Mouse (Mus musculus): ENCODE results near the gene Rfx3. TPM values are rescaled to one million over a fixed set of nuclear protein-coding genes. Genes with fewer than 3 reads are reported as not detected.

Gene Rfx3
- polyA plus RNA-seq (2017; shearing (Covaris generic)) = 7.6 TPM

GRCm38 (mm10) chr19:28010471-28011395 lies at the start of gene Rfx3:
Rfx3 (minus strand) TSS chr19:28011166.

Measured in CD4-positive, CD25-positive, alpha-beta regulatory T cell (primary cell).